Mouse (Mus musculus) hindbrain, embryonic 16.5 days (tissue): ENCODE measurements around the gene Vangl1. TPM values are rescaled to one million over a fixed set of nuclear protein-coding genes. Genes with fewer than 3 reads are reported as not detected.

Experiments used
- ATAC-seq: fragments of 200-750 bp; cut with Nextera tagmentation; 2 replicates; pipeline ENCODE4 v1.8.0; 2017; ENCODE audit warnings: moderate TSS enrichment, moderate library complexity
- H3K27ac ChIP-seq: fragments of 300-500 bp; sonication (generic); 2 replicates; pipeline ENCODE4 v1.5.1; 2014; ENCODE audit warnings: low read depth, mild to moderate bottlenecking, control low read depth, low read length, moderate library complexity
- H3K27me3 ChIP-seq: fragments of 300-500 bp; sonication (generic); replicated peaks from 2 replicates; pipeline ENCODE4 v1.6.1; 2014; ENCODE audit warnings: low read length; ENCODE audit not compliant: control insufficient read depth, insufficient read depth
- H3K36me3 ChIP-seq: fragments of 300-500 bp; sonication (generic); 2 replicates; pipeline ENCODE4 v1.6.1; 2014; ENCODE audit warnings: mild to moderate bottlenecking, low read length, moderate library complexity, mixed read lengths; ENCODE audit not compliant: control insufficient read depth, insufficient read depth
- H3K4me1 ChIP-seq: fragments of 300-500 bp; sonication (generic); 2 replicates; pipeline ENCODE4 v1.6.1; 2014; ENCODE audit warnings: low read depth, low read length; ENCODE audit not compliant: control insufficient read depth, insufficient read depth
- H3K4me2 ChIP-seq: fragments of 300-500 bp; sonication (generic); 2 replicates; pipeline ENCODE4 v1.6.1; 2014; ENCODE audit warnings: mild to moderate bottlenecking, low read length, control low read depth, moderate library complexity
- H3K4me3 ChIP-seq: fragments of 300-500 bp; sonication (generic); 2 replicates; pipeline ENCODE4 v1.5.1; 2014; ENCODE audit warnings: mild to moderate bottlenecking, low read length, control low read depth, moderate library complexity
- H3K9ac ChIP-seq: fragments of 300-500 bp; sonication (generic); 2 replicates; pipeline ENCODE4 v1.6.1; 2014; ENCODE audit warnings: low read depth, mild to moderate bottlenecking, control low read depth, low read length, moderate library complexity
- H3K9me3 ChIP-seq: fragments of 300-500 bp; sonication (generic); 2 replicates; pipeline ENCODE4 v1.6.1; 2014; ENCODE audit warnings: mild to moderate bottlenecking, low read length, moderate library complexity; ENCODE audit not compliant: control insufficient read depth
- WGBS: fragments of 180-500 bp; shearing (Covaris S2); extraction: QIAGEN DNeasy Blood & Tissue Kit; methylation state at CpG from one replicate; pipeline ENCODE4 v1.1.7; 2014; 5-methylcytosine and 5-hydroxymethylcytosine counted together
- polyA plus RNA-seq: library from polyadenylated mRNA; unstranded; fragments of >200 nt; fragmentation: Nextera tagmentation; extraction: Ambion mirVana; gene quantifications from 2 replicates; pipeline ENCODE4 v1.2.1, GENCODE M21; 2015

Gene Vangl1
- polyA plus RNA-seq, 1 experiment from 2014 or later, result 7.9 TPM

- WGBS, result 92% methylated on average over 6 of the region's 6 CpGs
- H3K9me3 ChIP-seq, result no peaks in the 10 kb centered on the region
- no peak for ATAC-seq
Measured at GRCm38 (mm10) chr3:102157652-102158051, 46.8 kb downstream of the Vangl1 start.

GRCm38 (mm10) chr3:102156737-102157136 lies 47.8 kb downstream of the Vangl1 start:
- no peaks in the 10 kb centered on the region for H3K36me3 ChIP-seq
- H3K4me1 ChIP-seq, result no peaks in the 10 kb centered on the region
- no peaks in the 10 kb centered on the region for H3K9me3 ChIP-seq
- ATAC-seq, result no peak
- H3K4me3 ChIP-seq, result no peak overlapping the region
- no peak overlapping the region for H3K9ac ChIP-seq
- H3K27me3 ChIP-seq, result no peaks in the 10 kb centered on the region
- WGBS, result 91% methylated on average over 7 of the region's 7 CpGs
- no peak overlapping the region for H3K4me2 ChIP-seq
- H3K27ac ChIP-seq, result no peak overlapping the region

More at GRCm38 (mm10) chr3:102157652-102158051, 46.8 kb downstream of the Vangl1 start:
- Histone ChIP-seq H3K27me3 (no peaks in the 10 kb centered on the region), H3K27ac (no peak overlapping the region), H3K4me1 (no peaks in the 10 kb centered on the region), H3K9ac (no peak overlapping the region), H3K36me3 (no peaks in the 10 kb centered on the region), H3K4me2 (no peak overlapping the region), H3K4me3 (no peak overlapping the region)

DNA sequence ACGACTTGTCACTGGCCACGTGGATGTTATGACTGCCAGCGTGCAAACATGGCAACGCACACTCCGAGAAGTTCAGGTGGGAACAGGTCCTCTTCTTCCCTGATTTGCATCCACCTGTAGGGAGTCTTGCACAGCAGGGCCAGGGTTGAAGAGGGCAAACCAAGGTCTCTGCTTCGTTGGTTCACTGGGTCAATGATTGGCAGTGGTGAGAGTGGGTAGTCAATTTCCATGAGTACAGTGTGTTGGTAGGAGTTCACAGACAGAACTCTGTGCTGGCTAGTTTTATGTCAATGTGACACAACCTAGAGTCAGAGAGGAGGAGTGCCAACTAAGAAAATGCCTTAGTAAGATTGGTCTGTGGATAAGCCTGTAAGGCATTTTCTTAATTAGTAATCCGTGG lies 50.4 kb downstream of the Vangl1 start:
- no peak for ATAC-seq
- H3K27me3 ChIP-seq, result no peaks in the 10 kb centered on the region
- H3K4me2 ChIP-seq, result no peak overlapping the region
- no peak overlapping the region for H3K27ac ChIP-seq
- H3K9me3 ChIP-seq, result no peaks in the 10 kb centered on the region
- H3K4me1 ChIP-seq, result no peaks in the 10 kb centered on the region
- H3K9ac ChIP-seq, result no peak overlapping the region
- WGBS, result 81% methylated on average over 7 of the region's 7 CpGs
- H3K4me3 ChIP-seq, result no peak overlapping the region
- no peaks in the 10 kb centered on the region for H3K36me3 ChIP-seq

DNA sequence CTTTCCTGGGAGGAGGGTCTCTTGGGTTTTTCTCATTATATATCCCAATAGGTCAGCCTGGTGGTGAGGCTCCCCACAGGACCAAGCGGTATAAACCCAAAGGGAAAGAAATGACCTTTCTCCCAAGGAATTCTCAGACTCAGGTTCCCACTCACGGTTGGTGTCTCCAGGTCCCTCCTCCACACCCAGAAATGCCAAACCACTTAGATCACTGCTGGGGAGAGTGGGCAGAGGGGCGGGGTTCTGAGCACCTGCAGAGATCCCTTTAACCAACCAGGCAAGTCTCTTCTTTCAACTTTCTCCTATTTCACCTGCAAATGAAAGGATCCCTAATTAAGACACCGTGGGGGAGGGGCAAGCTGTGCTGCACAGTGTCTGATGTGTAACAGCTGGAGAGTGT lies 51.6 kb downstream of the Vangl1 start:
- 45% methylated on average over 4 of the region's 4 CpGs for WGBS
- H3K36me3 ChIP-seq, result no peaks in the 10 kb centered on the region
- no peaks in the 10 kb centered on the region for H3K9me3 ChIP-seq
- no peak for ATAC-seq
- no peaks in the 10 kb centered on the region for H3K27me3 ChIP-seq
- no peak overlapping the region for H3K4me2 ChIP-seq
- no peak overlapping the region for H3K27ac ChIP-seq
- H3K4me3 ChIP-seq, result no peak overlapping the region
- no peaks in the 10 kb centered on the region for H3K4me1 ChIP-seq
- no peak overlapping the region for H3K9ac ChIP-seq

DNA sequence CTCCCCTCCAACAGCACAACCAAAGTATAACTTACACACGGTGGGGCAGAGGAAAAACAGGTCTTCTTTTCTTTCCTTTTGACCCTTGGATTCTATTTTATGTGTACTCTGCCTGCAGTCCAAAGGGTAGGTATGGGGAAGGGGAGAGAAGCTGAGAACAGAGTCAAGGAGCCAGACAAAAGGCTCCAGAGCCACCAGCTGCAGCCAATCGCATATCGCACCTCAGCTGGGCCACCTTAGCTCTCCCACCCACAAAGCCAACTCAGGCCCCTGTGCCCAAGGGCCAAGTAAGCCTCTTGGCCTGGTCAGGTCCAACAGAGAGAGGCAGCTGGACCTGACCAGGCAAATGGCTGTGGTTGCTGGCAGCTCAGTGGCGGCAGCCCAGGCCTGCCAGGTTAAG lies 52.0 kb downstream of the Vangl1 start:
- ATAC-seq, result no peak
- 34% methylated on average over 4 of the region's 4 CpGs for WGBS
- no peak overlapping the region for H3K4me2 ChIP-seq

GRCm38 (mm10) chr3:102151850-102152249 lies 52.6 kb downstream of the Vangl1 start:
- Histone ChIP-seq H3K27ac (no peak overlapping the region), H3K9me3 (no peaks in the 10 kb centered on the region), H3K27me3 (no peaks in the 10 kb centered on the region), H3K9ac (no peak overlapping the region), H3K4me1 (no peaks in the 10 kb centered on the region), H3K4me3 (no peak overlapping the region), H3K4me2 (no peak overlapping the region), H3K36me3 (no peaks in the 10 kb centered on the region)
- ATAC-seq, result no peak
- 51% methylated on average over 4 of the region's 4 CpGs for WGBS

More for the DNA sequence above, 52.0 kb downstream of the Vangl1 start:
- Histone ChIP-seq H3K9ac (no peak overlapping the region), H3K4me3 (no peak overlapping the region), H3K9me3 (no peaks in the 10 kb centered on the region), H3K4me1 (no peaks in the 10 kb centered on the region), H3K36me3 (no peaks in the 10 kb centered on the region), H3K27me3 (no peaks in the 10 kb centered on the region), H3K27ac (no peak overlapping the region)

DNA sequence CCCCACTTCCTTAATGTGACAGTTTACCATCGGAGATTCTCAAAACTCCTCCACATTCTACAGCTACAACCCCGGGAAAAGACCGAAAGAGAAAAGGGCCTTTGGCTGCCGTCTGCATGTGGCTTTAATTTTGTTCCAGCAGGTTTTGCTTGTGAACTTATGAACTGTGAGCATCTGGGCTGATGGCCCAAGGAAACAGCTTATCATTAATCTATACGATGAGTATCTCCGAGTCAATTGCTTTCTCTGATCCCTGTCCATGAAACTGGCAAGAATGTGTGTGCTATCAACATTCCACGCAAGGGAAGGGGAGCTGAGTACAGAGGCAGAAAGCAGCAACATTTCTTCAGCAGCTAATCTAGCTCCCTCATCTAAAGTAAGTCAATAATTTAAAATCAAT lies 54.6 kb downstream of the Vangl1 start:
- no peak overlapping the region for H3K4me2 ChIP-seq
- WGBS, result 64% methylated on average over 7 of the region's 7 CpGs
- H3K9me3 ChIP-seq, result no peaks in the 10 kb centered on the region
- no peak for ATAC-seq
- H3K36me3 ChIP-seq, result no peaks in the 10 kb centered on the region
- H3K4me1 ChIP-seq, result no peaks in the 10 kb centered on the region
- H3K27ac ChIP-seq, result no peak overlapping the region
- no peak overlapping the region for H3K4me3 ChIP-seq
- no peak overlapping the region for H3K9ac ChIP-seq
- H3K27me3 ChIP-seq, result no peaks in the 10 kb centered on the region

DNA sequence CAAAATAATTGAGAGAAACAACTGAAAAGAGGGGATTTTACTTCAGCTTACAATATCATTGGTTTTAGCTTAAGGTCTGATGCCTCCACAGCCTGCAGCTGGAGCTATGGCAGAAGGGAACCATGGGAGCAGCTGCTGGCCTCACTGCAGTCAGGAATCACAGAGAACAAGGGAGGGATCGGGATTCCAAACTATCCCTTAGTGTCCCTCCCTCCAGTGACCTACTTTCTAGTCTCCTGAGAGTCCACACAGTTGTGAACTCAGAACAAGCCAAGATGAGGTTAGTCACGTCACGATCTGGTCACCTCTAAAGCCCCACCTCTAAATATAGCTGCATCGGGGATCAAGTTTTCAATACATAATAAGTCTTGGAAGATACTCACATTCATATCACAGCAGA lies 57.3 kb downstream of the Vangl1 start:
- Histone ChIP-seq H3K36me3 (no peaks in the 10 kb centered on the region), H3K4me3 (no peak overlapping the region), H3K27me3 (no peaks in the 10 kb centered on the region), H3K27ac (no peak overlapping the region), H3K9ac (no peak overlapping the region), H3K4me2 (no peak overlapping the region), H3K4me1 (no peaks in the 10 kb centered on the region), H3K9me3 (no peaks in the 10 kb centered on the region)
- ATAC-seq, result no peak
- 76% methylated on average over 4 of the region's 4 CpGs for WGBS

DNA sequence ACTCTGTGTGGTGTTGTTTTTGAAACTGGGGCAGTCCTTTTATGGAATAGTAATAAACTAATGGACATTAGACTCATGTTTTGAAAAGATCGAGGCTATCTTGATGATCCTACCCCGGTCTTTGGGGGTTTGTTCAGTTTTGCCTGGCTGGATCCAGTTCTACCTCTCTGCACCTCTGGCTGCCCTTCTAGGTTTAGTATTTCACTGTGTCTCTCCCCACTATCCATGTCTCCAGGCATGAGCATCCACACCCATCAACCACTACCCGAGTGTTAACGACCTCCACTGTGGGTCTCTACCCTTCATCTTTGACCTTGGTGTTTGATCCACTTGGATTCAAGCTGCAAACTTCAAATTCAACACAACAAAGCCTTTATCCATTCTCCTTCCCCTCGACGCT lies 58.1 kb downstream of the Vangl1 start:
- no peak overlapping the region for H3K4me2 ChIP-seq
- H3K27ac ChIP-seq, result no peak overlapping the region
- H3K4me1 ChIP-seq, result no peaks in the 10 kb centered on the region
- H3K36me3 ChIP-seq, result no peaks in the 10 kb centered on the region
- no peaks in the 10 kb centered on the region for H3K9me3 ChIP-seq
- 70% methylated on average over 6 of the region's 6 CpGs for WGBS
- H3K27me3 ChIP-seq, result no peaks in the 10 kb centered on the region
- no peak overlapping the region for H3K9ac ChIP-seq
- H3K4me3 ChIP-seq, result no peak overlapping the region
- ATAC-seq, result no peak
